ENCODE assay signal across 8 mouse cellular contexts in the genomic region with DNA sequence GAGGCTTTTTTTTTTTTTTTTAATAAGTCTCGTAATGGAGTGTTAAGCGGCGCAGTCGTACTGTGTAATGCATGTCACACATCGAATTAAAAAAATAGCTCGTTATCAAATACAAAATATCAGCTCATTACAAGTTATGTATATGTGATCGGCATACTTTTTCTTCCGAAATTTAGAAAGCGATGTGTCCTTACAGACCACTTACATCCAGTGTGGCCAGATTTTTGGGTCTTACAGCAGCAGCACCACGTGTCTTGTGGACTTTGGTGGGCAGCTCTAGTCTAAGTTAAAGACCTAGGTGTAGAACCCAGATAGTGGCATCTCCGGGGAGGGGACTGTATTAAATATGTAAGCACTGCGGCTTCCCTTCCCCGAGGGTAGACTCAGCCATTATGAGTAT. TPM values are rescaled to one million over a fixed set of nuclear protein-coding genes. Genes with fewer than 3 reads are reported as not detected.
DNase-seq lines count a peak whose midpoint lies in the region; ATAC-seq and TF ChIP-seq lines count a peak whose summit lies in the region.

No protein-coding gene starts in this region.

- H3K4me3 ChIP-seq in lung, embryonic 14.5 days (ENCODE audit: low read depth, low read length) = peak overlapping the region; percentile 89
- H3K4me3 ChIP-seq in hindbrain, embryonic 11.5 days (ENCODE audit: low read depth, low read length) = peak overlapping the region; percentile 94
- H3K4me3 ChIP-seq in liver, embryonic 16.5 days (ENCODE audit: low read depth, low read length) = peak overlapping the region; percentile 75

- H3K27me3 ChIP-seq in lung, embryonic 14.5 days (ENCODE audit: insufficient read depth, low read length) = no peaks in the 10 kb centered on the region
- H3K27me3 ChIP-seq in hindbrain, embryonic 11.5 days (ENCODE audit: control insufficient read depth, insufficient read depth, low read length) = no peaks in the 10 kb centered on the region
- no peaks in the 10 kb centered on the region for H3K27me3 ChIP-seq in liver, embryonic 16.5 days (ENCODE audit: control insufficient read depth, insufficient read depth, low read depth, low read length)

- peak; percentile 30 for ATAC-seq in lung, embryonic 14.5 days (ENCODE audit: insufficient read depth)
- peak; percentile 27 for ATAC-seq in hindbrain, embryonic 11.5 days (ENCODE audit: low FRiP score)
- no peak for ATAC-seq in liver, embryonic 16.5 days (ENCODE audit: low read depth)

- DNase-seq in lung, embryonic 14.5 days = peak; percentile 38
- no peak for DNase-seq in lung, postnatal 14 days
- DNase-seq in c-Kit-positive CD71-negative TER-119-negative erythroid progenitor cells, embryonic 14.5 days (ENCODE audit: low read depth) = peak; percentile 18
- peak; percentile 29 for DNase-seq in hindbrain, embryonic 11.5 days (ENCODE audit: low spot score)
- DNase-seq in thymus, postnatal 0 days (ENCODE audit: low spot score) = peak; percentile 34
- no peak for DNase-seq in cerebellum, adult 9-11 months
- DNase-seq in ovary, postnatal 36 days (ENCODE audit: low spot score) = no peak

- no peak for TF ChIP-seq CTCF in lung, embryonic 14.5 days (IDR thresholded peaks at IDR 0.05; ENCODE audit: low read depth)

- H3K4me2 ChIP-seq in lung, embryonic 14.5 days = peak overlapping the region; percentile 78
- peak overlapping the region; percentile 60 for H3K4me2 ChIP-seq in hindbrain, embryonic 11.5 days (replicated peaks; ENCODE audit: low read depth, low read length)
- peak overlapping the region; percentile 93 for H3K4me2 ChIP-seq in liver, embryonic 16.5 days (ENCODE audit: low read depth, low read length)

- WGBS in lung, embryonic 14.5 days = 1% methylated on average over 13 of the region's 13 CpGs
- 5% methylated on average over 13 of the region's 13 CpGs for WGBS in hindbrain, embryonic 11.5 days
- WGBS in liver, embryonic 16.5 days (ENCODE audit: insufficient replicate concordance) = 1% methylated on average over 13 of the region's 13 CpGs

- H3K36me3 ChIP-seq in lung, embryonic 14.5 days (ENCODE audit: insufficient read depth) = peaks cover 17% of the 10 kb centered on the region
- H3K36me3 ChIP-seq in hindbrain, embryonic 11.5 days (ENCODE audit: control insufficient read depth, insufficient read depth, low read length) = no peaks in the 10 kb centered on the region
- H3K36me3 ChIP-seq in liver, embryonic 16.5 days (ENCODE audit: control insufficient read depth, insufficient read depth) = peaks cover 11% of the 10 kb centered on the region

- H3K9ac ChIP-seq in lung, embryonic 14.5 days = peak overlapping the region; percentile 90
- peak overlapping the region; percentile 93 for H3K9ac ChIP-seq in hindbrain, embryonic 11.5 days (ENCODE audit: low read depth, low read length)
- H3K9ac ChIP-seq in liver, embryonic 16.5 days (ENCODE audit: low read depth, low read length) = peak overlapping the region; percentile 90

- H3K27ac ChIP-seq in lung, embryonic 14.5 days (ENCODE audit: low read depth) = peak overlapping the region; percentile 87
- H3K27ac ChIP-seq in hindbrain, embryonic 11.5 days (ENCODE audit: low read depth, low read length) = no peak overlapping the region
- H3K27ac ChIP-seq in liver, embryonic 16.5 days (ENCODE audit: low read length) = peak overlapping the region; percentile 85

- H3K4me1 ChIP-seq in lung, embryonic 14.5 days (ENCODE audit: insufficient read depth) = no peaks in the 10 kb centered on the region; the same call in 1 of the 2 replicates
- H3K4me1 ChIP-seq in hindbrain, embryonic 11.5 days (replicated peaks; ENCODE audit: control insufficient read depth, insufficient read depth, low read length) = 0 out of 2 replicates have a peak, but pooled peaks cover 2% of the 10 kb centered on the region
- H3K4me1 ChIP-seq in liver, embryonic 16.5 days (ENCODE audit: control insufficient read depth, low read depth, low read length) = peaks cover 24% of the 10 kb centered on the region

- H3K9me3 ChIP-seq in lung, embryonic 14.5 days (ENCODE audit: low read depth, low read length) = no peaks in the 10 kb centered on the region
- no peaks in the 10 kb centered on the region for H3K9me3 ChIP-seq in hindbrain, embryonic 11.5 days (ENCODE audit: control insufficient read depth, low read length)
- H3K9me3 ChIP-seq in liver, embryonic 16.5 days (replicated peaks; ENCODE audit: control insufficient read depth, low read length) = no peaks in the 10 kb centered on the region

RNA-seq across cellular contexts. Expression of a gene that starts 0.5 kb away (rescaled TPM):
- polyA plus RNA-seq in lung, embryonic 14.5 days (2014; fragmentation: Nextera tagmentation; extraction: Ambion mirVana) = 18.1 and 20.1 TPM in 2 replicates
- polyA plus RNA-seq in hindbrain, embryonic 11.5 days (2014; fragmentation: Nextera tagmentation; extraction: Ambion mirVana) = 15.3 and 16.3 TPM in 2 replicates
- 7.1 and 7.6 TPM in 2 replicates for polyA plus RNA-seq in liver, embryonic 16.5 days (2015; fragmentation: Nextera tagmentation; extraction: Ambion mirVana)
- polyA plus RNA-seq in thymus, postnatal 0 days (2015; fragmentation: Nextera tagmentation; extraction: Ambion mirVana) = 15.1 and 15.4 TPM in 2 replicates

RNA-seq across cellular contexts. Expression of a gene that starts 30.9 kb away (rescaled TPM):
- 193 TPM in 2 replicates for polyA plus RNA-seq in lung, embryonic 14.5 days (2014; fragmentation: Nextera tagmentation; extraction: Ambion mirVana)
- polyA plus RNA-seq in hindbrain, embryonic 11.5 days (2014; fragmentation: Nextera tagmentation; extraction: Ambion mirVana) = 214 and 241 TPM in 2 replicates
- polyA plus RNA-seq in liver, embryonic 16.5 days (2015; fragmentation: Nextera tagmentation; extraction: Ambion mirVana) = 68.2 and 74.9 TPM in 2 replicates
- 122 and 124 TPM in 2 replicates for polyA plus RNA-seq in thymus, postnatal 0 days (2015; fragmentation: Nextera tagmentation; extraction: Ambion mirVana)

Comparison
In these comparisons a context has a peak if more than half of its experiments do, and no peak if none do; other contexts are left out.
1. DNase-seq: peak in lung, embryonic 14.5 days (single experiment), c-Kit-positive CD71-negative TER-119-negative erythroid progenitor cells, embryonic 14.5 days (single experiment), hindbrain, embryonic 11.5 days (single experiment) and thymus, postnatal 0 days (single experiment); none in lung, postnatal 14 days (single experiment), cerebellum, adult 9-11 months (single experiment) and ovary, postnatal 36 days (single experiment).
2. Peak in every context shown above with its lines, with median percentiles within 50 percentile points of each other: H3K4me2 ChIP-seq, H3K4me3 ChIP-seq and H3K9ac ChIP-seq.